Mouse (Mus musculus): ENCODE results near the gene Rora. TPM values are rescaled to one million over a fixed set of nuclear protein-coding genes. Genes with fewer than 3 reads are reported as not detected.

Rora gene
- total RNA-seq, 2 experiments from 2014 or later, result 30.3 to 33.6 TPM

- intact Hi-C loops (cut with DNase I), result no loop called here
- no peak for DNase-seq
Observed at GRCm38 (mm10) chr9:69314451-69315210, 661.0 kb downstream of the Rora start.

- intact Hi-C loops (cut with DNase I), result no loop called here
- DNase-seq, result no peak
Observed at GRCm38 (mm10) chr9:69317527-69318115, 664.0 kb downstream of the Rora start.

- intact Hi-C loops (cut with DNase I), result no loop called here
- DNase-seq, result no peak
Observed at GRCm38 (mm10) chr9:69319434-69319833, 665.8 kb downstream of the Rora start.

- DNase-seq, result no peak
- intact Hi-C loops (cut with DNase I), result no loop called here
Observed at GRCm38 (mm10) chr9:69319913-69320634, 666.5 kb downstream of the Rora start.

- intact Hi-C loops (cut with DNase I), result no loop called here
Observed at GRCm38 (mm10) chr9:69320635-69321027, 667.0 kb downstream of the Rora start.

GRCm38 (mm10) chr9:69321956-69322355 lies 668.4 kb downstream of the Rora start:
- DNase-seq, result no peak
- intact Hi-C loops (cut with DNase I), result no loop called here

More at GRCm38 (mm10) chr9:69320635-69321027, 667.0 kb downstream of the Rora start:
- no peak for DNase-seq

- intact Hi-C loops (cut with DNase I), result no loop called here
- no peak for DNase-seq
Observed at GRCm38 (mm10) chr9:69323831-69324230, 670.2 kb downstream of the Rora start.

- intact Hi-C loops (cut with DNase I), result no loop called here
Observed at GRCm38 (mm10) chr9:69327077-69327476, 673.5 kb downstream of the Rora start.

GRCm38 (mm10) chr9:69327591-69327990 lies 674.0 kb downstream of the Rora start:
- intact Hi-C loops (cut with DNase I), result no loop called here
- no peak for DNase-seq

More at GRCm38 (mm10) chr9:69327077-69327476, 673.5 kb downstream of the Rora start:
- no peak for DNase-seq

- intact Hi-C loops (cut with DNase I), result no loop called here
- no peak for DNase-seq
Observed at GRCm38 (mm10) chr9:69331790-69332189, 678.2 kb downstream of the Rora start.

GRCm38 (mm10) chr9:69332802-69333568 lies 679.4 kb downstream of the Rora start:
- intact Hi-C loops (cut with DNase I), result no loop called here

GRCm38 (mm10) chr9:69333654-69334053 lies 680.1 kb downstream of the Rora start:
- intact Hi-C loops (cut with DNase I), result no loop called here

More at GRCm38 (mm10) chr9:69332802-69333568, 679.4 kb downstream of the Rora start:
- no peak for DNase-seq

GRCm38 (mm10) chr9:69334106-69334505 lies 680.5 kb downstream of the Rora start:
- intact Hi-C loops (cut with DNase I), result no loop called here
- no peak for DNase-seq

More at GRCm38 (mm10) chr9:69333654-69334053, 680.1 kb downstream of the Rora start:
- DNase-seq, result no peak

- no peak for DNase-seq
- intact Hi-C loops (cut with DNase I), result no loop called here
Observed at GRCm38 (mm10) chr9:69336063-69336462, 682.5 kb downstream of the Rora start.

- intact Hi-C loops (cut with DNase I), result no loop called here
- no peak for DNase-seq
Observed at GRCm38 (mm10) chr9:69339199-69339598, 685.6 kb downstream of the Rora start.

GRCm38 (mm10) chr9:69339829-69340228 lies 686.2 kb downstream of the Rora start:
- no peak for DNase-seq
- intact Hi-C loops (cut with DNase I), result no loop called here

- intact Hi-C loops (cut with DNase I), result no loop called here
- no peak for DNase-seq
Observed at GRCm38 (mm10) chr9:69340421-69340820, 686.8 kb downstream of the Rora start.

- intact Hi-C loops (cut with DNase I), result no loop called here
- no peak for DNase-seq
Observed at GRCm38 (mm10) chr9:69343881-69344280, 690.3 kb downstream of the Rora start.

GRCm38 (mm10) chr9:69345550-69345949 lies 692.0 kb downstream of the Rora start:
- intact Hi-C loops (cut with DNase I), result no loop called here
- DNase-seq, result no peak

GRCm38 (mm10) chr9:69347796-69348195 lies 694.2 kb downstream of the Rora start:
- intact Hi-C loops (cut with DNase I), result no loop called here
- no peak for DNase-seq

GRCm38 (mm10) chr9:69349537-69349936 lies 696.0 kb downstream of the Rora start:
- intact Hi-C loops (cut with DNase I), result no loop called here
- no peak for DNase-seq
